Mouse (Mus musculus): ENCODE results near the gene 4933415A04Rik. TPM values are rescaled to one million over a fixed set of nuclear protein-coding genes. Genes with fewer than 3 reads are reported as not detected.
A peak's percentile ranks its signal among the peaks of the same experiment; 100 is the strongest.

Gene 4933415A04Rik
- total RNA-seq, 2 experiments from 2014 or later = 2.1 to 2.5 TPM

- DNase-seq (ENCODE audit: low spot score in 2 of 2) = no peak
Observed at GRCm38 (mm10) chr11:43626927-43627645, 40.2 kb downstream of the 4933415A04Rik start.

GRCm38 (mm10) chr11:43631645-43632044, 44.8 kb downstream of the 4933415A04Rik start:
- no peak for DNase-seq (ENCODE audit: low spot score in 2 of 2)

GRCm38 (mm10) chr11:43632566-43632965, 45.7 kb downstream of the 4933415A04Rik start:
- no peak for DNase-seq (ENCODE audit: low spot score in 2 of 2)

- no peak for DNase-seq (ENCODE audit: low spot score in 2 of 2)
Observed at GRCm38 (mm10) chr11:43633165-43633564, 46.3 kb downstream of the 4933415A04Rik start.

- DNase-seq (ENCODE audit: low spot score in 2 of 2) = peak in 1 of 2 experiments; percentile 64
Observed at GRCm38 (mm10) chr11:43633658-43634401, 47.0 kb downstream of the 4933415A04Rik start.

- peak in 1 of 2 experiments; percentile 45 for DNase-seq (ENCODE audit: low spot score in 2 of 2)
Observed at GRCm38 (mm10) chr11:43636761-43637160, 49.9 kb downstream of the 4933415A04Rik start.

- no peak for DNase-seq (ENCODE audit: low spot score in 2 of 2)
Observed at GRCm38 (mm10) chr11:43638486-43638885, 51.6 kb downstream of the 4933415A04Rik start.

Other genes starting within 250 kb of the 4933415A04Rik start
- 10 to 100 TPM; 21.2 to 24.3 TPM for gene Pttg1, start 160.8 kb upstream of the 4933415A04Rik start, total RNA-seq (2021)
- gene Slu7, start 153.3 kb upstream of the 4933415A04Rik start, total RNA-seq (2021) = 10 to 100 TPM; 43.5 to 45.0 TPM
- 1 to 10 TPM; 3.1 to 3.6 TPM for gene C1qtnf2, start 112.8 kb upstream of the 4933415A04Rik start, total RNA-seq (2021)
- gene Ccnjl, start 58.3 kb upstream of the 4933415A04Rik start, total RNA-seq (2021) = 1 to 10 TPM; 7.8 to 9.9 TPM
- not detected for gene Fabp6, start 14.5 kb downstream of the 4933415A04Rik start, total RNA-seq (2021)
- 10 to 100 TPM; 69.6 to 73.3 TPM for gene Pwwp2a, start 95.0 kb downstream of the 4933415A04Rik start, total RNA-seq (2021)
- 10 to 100 TPM; 48.1 to 48.4 TPM for gene Ttc1, start 161.0 kb downstream of the 4933415A04Rik start, total RNA-seq (2021)